Mouse (Mus musculus) erythroblast, adult 5-6 weeks (primary cell): ENCODE data around the gene Wscd2. TPM values are rescaled to one million over a fixed set of nuclear protein-coding genes. Genes with fewer than 3 reads are reported as not detected.

Experiments used
- ATAC-seq: replicated peaks from 2 replicates; pipeline ENCODE4 v1.8.0; 2016; ENCODE audit warnings: moderate number of reproducible peaks, mild to moderate bottlenecking, moderate TSS enrichment, inconsistent platforms; ENCODE audit not compliant: poor library complexity, low FRiP score, severe bottlenecking
- total RNA-seq, 2 experiments: library from RNA; stranded (forward) in 1 of 2; stranded (reverse) in 1 of 2; fragments of 150-400 nt in 1 of 2; fragments of 200-764, 138-1000 nt in 1 of 2; gene quantifications; 2 replicates each; pipeline versions ENCODE4 v1.2.3 to v1.2.4; 2015 to 2017; ENCODE audit warnings: low replicate concordance in 2 of 2

Wscd2 gene
- total RNA-seq, 2 experiments from 2014 or later = 0.26 TPM; not detected in 1

- ATAC-seq = no peak
Measured at GRCm38 (mm10) chr5:113517387-113517786, 27.3 kb downstream of the Wscd2 start.

GRCm38 (mm10) chr5:113521037-113521436, 30.9 kb downstream of the Wscd2 start:
- ATAC-seq = no peak

- ATAC-seq = no peak
Measured at GRCm38 (mm10) chr5:113538826-113539225, 48.7 kb downstream of the Wscd2 start.

GRCm38 (mm10) chr5:113539438-113539837, 49.3 kb downstream of the Wscd2 start:
- ATAC-seq = no peak

GRCm38 (mm10) chr5:113539858-113540257, 49.7 kb downstream of the Wscd2 start:
- no peak for ATAC-seq

- no peak for ATAC-seq
Measured at GRCm38 (mm10) chr5:113541196-113541595, 51.1 kb downstream of the Wscd2 start.

- no peak for ATAC-seq
Measured at GRCm38 (mm10) chr5:113542885-113543476, 52.8 kb downstream of the Wscd2 start.

GRCm38 (mm10) chr5:113547949-113548700, 58.0 kb downstream of the Wscd2 start:
- no peak for ATAC-seq

- no peak for ATAC-seq
Measured at GRCm38 (mm10) chr5:113550249-113550648, 60.1 kb downstream of the Wscd2 start.

- ATAC-seq = no peak
Measured at GRCm38 (mm10) chr5:113550759-113551158, 60.6 kb downstream of the Wscd2 start.

GRCm38 (mm10) chr5:113553402-113553897, 63.3 kb downstream of the Wscd2 start:
- no peak for ATAC-seq

GRCm38 (mm10) chr5:113554095-113554494, 64.0 kb downstream of the Wscd2 start:
- no peak for ATAC-seq

GRCm38 (mm10) chr5:113554571-113554970, 64.4 kb downstream of the Wscd2 start:
- no peak for ATAC-seq

GRCm38 (mm10) chr5:113555684-113556083, 65.6 kb downstream of the Wscd2 start:
- ATAC-seq = no peak

GRCm38 (mm10) chr5:113558065-113558464, 67.9 kb downstream of the Wscd2 start:
- ATAC-seq = no peak

GRCm38 (mm10) chr5:113559627-113560026, 69.5 kb downstream of the Wscd2 start:
- ATAC-seq = no peak

- ATAC-seq = no peak
Measured at GRCm38 (mm10) chr5:113564463-113564862, 74.3 kb downstream of the Wscd2 start.

GRCm38 (mm10) chr5:113565101-113565854, 75.1 kb downstream of the Wscd2 start:
- ATAC-seq = no peak

- ATAC-seq = no peak
Measured at GRCm38 (mm10) chr5:113565858-113566257, 75.7 kb downstream of the Wscd2 start.

GRCm38 (mm10) chr5:113570056-113570717, 80.1 kb downstream of the Wscd2 start:
- ATAC-seq = no peak
